Mouse (Mus musculus): Measurements from ENCODE around the gene Klhl8. TPM values are rescaled to one million over a fixed set of nuclear protein-coding genes. Genes with fewer than 3 reads are reported as not detected.

Klhl8 gene
- polyA plus RNA-seq, 1 experiment from 2014 or later, result 5.5 TPM

DNA sequence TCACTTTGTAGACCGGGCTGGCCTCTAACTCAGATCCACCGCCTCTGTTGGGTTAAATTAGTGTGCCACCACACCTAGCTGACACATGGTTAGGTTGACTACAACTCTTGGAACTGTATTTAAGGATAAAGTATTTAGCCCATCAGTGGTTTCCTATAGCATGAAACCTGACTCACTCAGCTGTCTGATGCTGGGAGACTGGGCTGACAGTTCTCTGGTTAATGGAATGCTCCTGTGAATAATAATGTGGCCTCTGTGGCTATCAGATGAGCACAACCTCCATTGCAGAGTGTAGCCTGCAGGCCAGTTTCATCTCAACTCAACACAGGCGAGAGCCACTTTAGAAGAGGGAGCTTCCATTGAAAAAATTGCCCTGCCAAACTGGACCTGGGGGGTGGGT lies 94.3 kb downstream of the Klhl8 start:
- in situ Hi-C loops (cut with MboI; ENCODE audit: low pct_unique_long_range_greater_than_20kb), result no loop called here
- ATAC-seq, result peak; percentile 74
- ChIA-PET CTCF (interaction anchor here (0.8 to 3.9 kb wide), 22 partner anchors 10 to 139 kb away, joined by 3 to 20 read pairs (median 4); partner anchors contain the start of gene Aff1), POLR2A (interaction anchor here (0.5 to 1.1 kb wide), 2 partner anchors 38 to 81 kb away, joined by 3 to 6 read pairs; no protein-coding TSS in a partner anchor)
- TF ChIP-seq CTCF (IDR thresholded peaks at IDR 0.05), result no peak
- H3K27me3 ChIP-seq, result no peaks in the 10 kb centered on the region
- DNase-seq (ENCODE audit: low read depth, low spot score), result peak; percentile 56

DNA sequence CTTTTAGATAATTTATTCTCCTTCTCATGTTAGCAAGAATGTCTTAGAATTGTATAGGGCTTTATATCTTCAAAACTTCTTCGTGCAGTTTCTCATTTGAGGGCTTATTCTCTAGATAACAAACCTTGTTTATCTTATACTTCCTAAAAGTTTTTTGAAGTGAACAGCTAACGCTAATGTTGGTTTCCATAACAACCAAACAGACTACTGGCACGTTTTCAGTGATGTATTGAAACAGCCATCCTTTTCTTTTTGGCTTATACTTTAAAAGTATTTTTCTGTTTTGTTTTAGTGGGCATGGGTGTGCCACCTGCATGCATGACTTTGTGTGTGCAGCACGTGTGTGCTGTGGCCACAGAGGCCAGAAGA lies 95.8 kb downstream of the Klhl8 start:
- ATAC-seq (no peak), DNase-seq (ENCODE audit: low read depth, low spot score) (no peak)
- CTCF ChIA-PET, result interaction anchor here (1.8 kb wide), 1 partner anchor 17 kb away, joined by 7 read pairs; no protein-coding TSS in a partner anchor
- POLR2A ChIA-PET, result no interaction called here
- no peaks in the 10 kb centered on the region for H3K27me3 ChIP-seq
- in situ Hi-C loops (cut with MboI; ENCODE audit: low pct_unique_long_range_greater_than_20kb), result no loop called here
- no peak for TF ChIP-seq CTCF (IDR thresholded peaks at IDR 0.05)

DNA sequence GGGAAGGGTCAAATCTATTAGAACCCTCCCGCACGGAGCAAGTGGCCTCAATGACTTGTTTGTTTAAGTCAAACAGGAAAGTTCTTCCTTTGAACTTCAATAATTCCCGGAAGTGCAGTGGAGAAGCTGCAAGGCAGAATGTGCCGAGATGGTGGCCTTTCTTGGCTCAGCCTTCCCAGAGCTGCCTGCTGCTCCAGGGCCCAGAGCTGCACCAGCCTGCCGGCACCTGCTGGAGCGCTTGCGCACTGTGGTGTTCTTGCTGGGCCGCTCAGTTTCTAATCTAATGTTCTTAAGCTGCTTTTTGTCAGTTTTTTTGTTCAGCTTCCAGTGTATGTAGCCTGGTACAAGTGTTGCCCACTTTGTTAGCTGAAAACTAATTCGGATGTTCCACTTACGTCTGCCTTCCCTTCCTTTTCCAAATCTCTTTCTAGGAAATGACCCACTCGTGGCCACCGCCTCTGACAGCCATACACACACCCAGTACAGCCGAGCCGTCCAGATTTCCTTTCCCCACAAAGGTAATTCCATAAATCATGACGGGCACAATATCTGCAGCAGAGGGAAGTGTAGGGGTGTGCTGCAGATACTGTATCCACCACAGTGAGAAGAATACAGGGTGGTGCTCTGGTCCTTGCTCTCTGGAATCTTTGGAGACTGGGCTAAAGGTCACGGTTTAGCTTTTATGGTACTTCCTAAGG lies 96.4 kb downstream of the Klhl8 start:
- ATAC-seq, result no peak
- no peak for DNase-seq (ENCODE audit: low read depth, low spot score)
- POLR2A ChIA-PET, result interaction anchor here (0.6 kb wide), 1 partner anchor 128 kb away, joined by 9 read pairs; no protein-coding TSS in a partner anchor
- in situ Hi-C loops (cut with MboI; ENCODE audit: low pct_unique_long_range_greater_than_20kb), result no loop called here
- TF ChIP-seq CTCF (IDR thresholded peaks at IDR 0.05), result no peak
- CTCF ChIA-PET, result interaction anchor here (1.8 kb wide), 1 partner anchor 16 kb away, joined by 7 read pairs; no protein-coding TSS in a partner anchor
- H3K27me3 ChIP-seq, result no peaks in the 10 kb centered on the region

DNA sequence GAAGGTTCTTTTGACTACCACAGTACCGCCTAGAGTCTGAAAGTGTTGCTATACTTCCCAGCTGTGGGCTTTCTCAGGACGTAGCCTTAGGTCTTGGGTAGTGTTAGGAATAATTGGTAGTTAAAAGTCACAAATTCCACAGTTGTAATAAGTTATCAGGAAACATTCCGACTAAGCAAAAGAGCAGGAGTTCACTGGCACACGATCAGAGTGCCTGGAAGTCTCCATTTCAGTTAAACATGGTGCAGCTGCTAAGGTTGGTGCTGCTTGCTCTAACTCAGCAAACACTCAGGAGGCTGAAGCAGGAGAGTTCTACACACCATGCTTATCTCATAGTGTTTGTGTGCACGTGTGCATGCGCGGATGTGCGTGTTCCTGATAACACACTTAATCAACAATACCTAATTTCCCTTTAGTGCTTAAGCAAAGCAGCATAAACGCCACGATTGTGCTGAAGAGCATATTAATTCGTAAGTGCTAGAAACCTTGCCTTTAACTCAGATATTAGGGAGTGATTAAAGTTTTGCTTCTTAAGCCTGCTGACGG lies 97.0 kb downstream of the Klhl8 start:
- in situ Hi-C loops (cut with MboI; ENCODE audit: low pct_unique_long_range_greater_than_20kb), result no loop called here
- DNase-seq (ENCODE audit: low read depth, low spot score), result no peak
- ATAC-seq, result no peak
- no peak for TF ChIP-seq CTCF (IDR thresholded peaks at IDR 0.05)
- no peaks in the 10 kb centered on the region for H3K27me3 ChIP-seq
- CTCF ChIA-PET, result interaction anchor here (1.8 kb wide), 1 partner anchor 15 kb away, joined by 7 read pairs; no protein-coding TSS in a partner anchor
- POLR2A ChIA-PET, result interaction anchor here (0.6 kb wide), 1 partner anchor 127 kb away, joined by 9 read pairs; no protein-coding TSS in a partner anchor

DNA sequence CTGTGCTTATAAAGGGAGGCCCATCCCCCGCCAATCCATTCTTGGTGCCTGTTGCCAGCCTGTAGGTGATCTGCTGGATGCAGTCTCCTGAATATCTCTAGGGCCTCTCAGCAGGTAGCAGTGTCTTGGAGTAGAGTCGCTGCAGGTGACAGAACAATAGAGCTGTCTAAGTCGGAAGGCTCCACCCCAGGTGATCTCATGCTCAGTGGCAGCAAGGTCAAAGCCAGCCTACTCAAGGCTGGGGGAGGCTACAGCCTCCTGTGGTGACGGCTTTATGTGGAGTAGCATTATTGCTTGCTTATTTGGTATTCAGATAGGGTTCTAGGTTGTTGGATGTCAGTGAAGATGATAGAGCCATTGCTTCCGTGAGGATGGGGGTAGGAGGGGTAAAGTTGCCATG lies 97.8 kb downstream of the Klhl8 start:
- DNase-seq (ENCODE audit: low read depth, low spot score) (no peak), ATAC-seq (no peak)
- in situ Hi-C loops (cut with MboI; ENCODE audit: low pct_unique_long_range_greater_than_20kb), result no loop called here
- H3K27me3 ChIP-seq, result no peaks in the 10 kb centered on the region
- no peak for TF ChIP-seq CTCF (IDR thresholded peaks at IDR 0.05)
- POLR2A ChIA-PET, result no interaction called here
- CTCF ChIA-PET, result interaction anchor here (1.1 kb wide), 1 partner anchor 35 kb away, joined by 3 read pairs; no protein-coding TSS in a partner anchor

Other genes starting within 250 kb of the Klhl8 start
- 76.9 TPM for gene Aff1, start 218.9 kb downstream of the Klhl8 start, polyA plus RNA-seq (2021)
- gene Hsd17b13, start 66.2 kb upstream of the Klhl8 start, polyA plus RNA-seq (2021), result not detected
- gene Hsd17b11, start 110.7 kb upstream of the Klhl8 start, polyA plus RNA-seq (2021), result 14.3 TPM
- 52.3 TPM for gene Nudt9, start 135.0 kb upstream of the Klhl8 start, polyA plus RNA-seq (2021)
- not detected for gene Gm17660, start 166.3 kb upstream of the Klhl8 start, polyA plus RNA-seq (2021)
- not detected for gene Sparcl1, start 202.5 kb upstream of the Klhl8 start, polyA plus RNA-seq (2021)